Mouse (Mus musculus) testis, postnatal 10 days (tissue): ENCODE data around the gene Akr1b7.
"Not testable (repeated sequence)": the region's sequence is repeated elsewhere in the genome, so short reads cannot be mapped to it uniquely, and the experiment has no call there.

ENCODE experiments used
- DNase-seq: peaks from one replicate; pipeline ENCODE4 v3.0.0; 2021; ENCODE audit warnings: low spot score

Akr1b7 gene

GRCm38 (mm10) chr6:34412023-34412422 is at the start of gene Akr1b7:
TSS of gene Akr1b7 (plus strand) at chr6:34412334.
- peak; percentile 52 for DNase-seq

DNA sequence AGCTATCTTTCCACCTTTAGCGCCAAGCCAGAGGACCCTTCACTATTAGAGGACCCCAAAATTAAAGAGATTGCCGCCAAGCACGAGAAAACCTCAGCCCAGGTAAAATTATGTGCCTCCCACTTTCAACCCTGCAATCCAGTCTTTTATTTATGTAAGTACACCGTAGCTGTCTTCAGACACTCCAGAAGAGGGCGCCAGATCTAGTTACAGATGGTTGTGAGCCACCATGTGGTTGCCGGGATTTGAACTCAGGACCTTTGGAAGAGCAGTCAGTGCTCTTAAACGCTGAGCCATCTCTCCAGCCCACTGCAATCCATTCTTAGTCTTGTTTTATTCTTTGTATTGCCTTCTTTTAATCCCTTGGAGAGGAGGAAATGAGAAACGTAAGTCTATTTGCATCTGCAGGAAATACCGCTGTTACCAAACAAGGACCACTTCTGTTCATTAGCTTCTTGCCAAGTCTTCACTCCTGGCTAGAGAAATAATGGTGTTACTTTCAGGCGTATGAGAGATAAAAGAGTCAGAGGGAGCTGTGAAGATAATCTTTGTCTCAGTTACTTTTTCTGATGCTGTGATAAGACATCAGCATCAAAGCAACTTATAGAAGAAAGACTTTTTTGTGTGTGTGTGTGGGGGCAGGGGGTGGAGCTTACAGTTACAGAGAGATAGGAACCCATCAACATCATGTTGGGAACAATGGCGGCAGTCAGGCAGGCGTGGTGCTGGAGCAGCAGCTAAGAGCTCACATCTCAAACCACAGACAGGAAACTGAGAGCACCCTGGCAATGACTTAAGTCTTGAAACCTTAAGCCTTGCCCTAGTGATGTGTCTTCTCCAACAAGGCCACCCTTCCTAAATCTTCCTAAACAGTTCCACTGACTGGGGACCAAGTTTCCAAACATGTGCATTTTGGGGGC is 47.7 kb upstream of the Akr1b7 start:
- no peak for DNase-seq

- no peak for DNase-seq
Observed at GRCm38 (mm10) chr6:34367998-34368397, 44.1 kb upstream of the Akr1b7 start.

DNA sequence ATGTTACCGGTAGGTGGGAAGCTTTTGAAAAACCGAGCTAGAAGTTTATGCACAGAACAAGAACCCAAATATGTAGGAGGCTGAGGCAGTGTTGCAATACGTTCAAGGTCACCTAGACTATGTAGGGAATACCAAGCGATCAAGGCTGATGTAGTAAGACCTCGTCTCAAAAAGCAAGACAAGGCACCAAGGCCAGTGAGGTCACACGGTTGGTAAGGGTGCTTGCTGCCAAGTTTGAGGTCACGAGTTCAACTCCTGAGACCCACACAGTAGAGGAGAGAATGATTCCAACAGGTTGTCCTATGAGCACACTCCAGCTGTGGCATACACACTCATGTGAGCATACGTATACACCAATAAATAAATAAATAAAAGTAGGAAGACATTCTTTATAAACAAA is 42.1 kb upstream of the Akr1b7 start:
- no peak for DNase-seq

DNA sequence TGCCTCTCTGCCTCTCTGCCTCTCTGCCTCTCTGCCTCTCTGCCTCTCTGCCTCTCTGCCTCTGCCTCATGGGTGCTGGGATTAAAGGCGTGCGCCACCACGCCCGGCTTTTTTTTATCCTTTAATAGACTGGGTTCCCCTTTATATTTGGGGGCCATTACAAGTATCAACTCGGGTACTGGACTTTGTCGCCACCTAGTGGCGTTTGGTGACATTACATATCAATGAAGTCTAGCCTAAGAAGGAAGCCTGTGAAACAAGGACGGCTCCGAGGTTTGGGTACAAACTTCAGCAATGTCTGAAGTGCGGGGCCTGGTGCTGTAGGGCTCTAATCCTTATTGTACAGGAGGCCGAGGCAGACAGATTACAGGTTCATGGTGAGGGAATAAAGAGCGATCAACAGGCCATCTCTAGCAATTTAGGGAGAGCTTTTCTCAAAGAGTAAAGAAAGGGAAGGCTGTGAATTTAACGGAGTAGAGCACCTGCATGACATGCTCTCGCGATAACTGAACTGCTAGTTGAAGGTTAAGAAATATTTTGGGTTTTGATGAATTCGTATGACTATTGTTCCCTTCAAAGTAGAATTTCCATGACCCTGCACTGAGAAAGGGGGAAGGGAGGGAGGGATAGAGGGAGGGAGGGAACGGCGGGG is 40.3 kb upstream of the Akr1b7 start:
- peak; percentile 90 for DNase-seq

GRCm38 (mm10) chr6:34373841-34374240 is 38.3 kb upstream of the Akr1b7 start:
- no peak for DNase-seq

GRCm38 (mm10) chr6:34375888-34376287 is 36.2 kb upstream of the Akr1b7 start:
- DNase-seq: not testable (repeated sequence)

- peak; percentile 49 for DNase-seq
Observed at GRCm38 (mm10) chr6:34383401-34383800, 28.7 kb upstream of the Akr1b7 start.

DNA sequence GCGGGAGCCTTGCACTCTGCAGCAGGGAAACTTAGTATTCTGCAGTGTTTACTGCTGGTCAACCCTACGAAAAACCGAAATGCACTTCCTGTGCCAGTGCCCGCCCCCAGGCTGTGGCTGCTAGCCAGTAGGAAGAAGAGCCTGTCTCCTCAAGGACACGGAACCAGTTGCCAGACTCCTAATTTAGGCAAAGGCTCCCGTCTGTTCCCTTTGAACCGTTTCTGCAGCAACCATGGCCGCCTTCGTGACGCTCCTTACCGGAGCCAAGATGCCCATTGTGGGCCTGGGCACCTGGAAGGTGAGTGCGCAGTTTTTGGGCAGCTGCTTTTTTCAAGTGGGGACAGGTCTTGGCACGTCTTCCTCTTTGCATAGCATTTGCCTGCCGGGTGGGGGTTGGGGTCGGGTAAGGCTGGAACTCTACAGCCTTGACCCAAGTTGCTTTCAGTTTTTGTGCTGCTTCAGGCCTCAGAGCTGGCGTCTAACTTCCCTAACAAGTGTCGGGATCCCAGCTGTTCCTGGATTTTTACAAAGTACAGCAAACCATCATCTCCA is 27.9 kb upstream of the Akr1b7 start, which contains the start of gene Akr1b10:
Gene Akr1b10, plus strand, starts transcription at position 109 of the 552 bp plus-strand sequence.
- DNase-seq: peak; percentile 90

GRCm38 (mm10) chr6:34384701-34385370 is 27.3 kb upstream of the Akr1b7 start:
- DNase-seq: peak; percentile 87

GRCm38 (mm10) chr6:34388420-34389156 is 23.5 kb upstream of the Akr1b7 start:
- DNase-seq: no peak

DNA sequence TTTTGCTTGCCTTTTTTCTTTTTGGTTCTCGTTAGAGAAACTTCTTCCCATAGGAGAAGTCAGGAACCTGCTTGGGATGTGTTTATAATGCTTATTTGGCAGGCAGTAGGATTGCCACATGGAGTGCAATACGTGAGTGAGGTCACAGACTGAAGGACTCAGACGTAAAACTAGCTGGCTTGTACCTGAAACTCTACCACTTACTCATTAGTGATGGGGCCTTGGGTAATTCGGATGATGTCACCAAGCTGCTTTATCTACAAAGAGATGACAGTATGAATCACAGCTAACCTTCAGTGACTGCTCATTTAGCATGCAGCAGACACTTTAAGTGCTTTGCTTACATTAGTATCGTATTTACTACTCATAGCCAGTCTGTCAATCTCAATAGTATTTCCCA is 16.2 kb upstream of the Akr1b7 start:
- no peak for DNase-seq

DNA sequence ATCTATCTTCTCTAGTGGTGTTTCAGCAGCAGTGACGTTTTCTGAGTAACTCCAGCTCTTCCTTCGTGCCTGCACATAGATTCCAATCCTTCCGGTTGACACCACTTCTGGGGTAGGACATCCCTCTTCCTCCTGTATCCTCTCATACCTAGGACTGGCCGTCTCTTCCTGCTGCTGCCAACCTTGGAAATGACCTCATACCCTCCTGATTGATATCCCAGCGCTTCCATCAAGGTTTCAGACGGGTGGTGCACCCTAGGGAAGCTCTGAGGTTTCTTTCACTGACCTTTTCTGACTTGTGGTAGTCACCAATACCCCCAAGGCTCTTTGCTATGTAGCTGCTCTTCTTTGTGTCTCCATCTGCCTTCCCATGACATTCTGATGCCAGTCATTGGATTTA is 13.7 kb upstream of the Akr1b7 start:
- no peak for DNase-seq

GRCm38 (mm10) chr6:34399606-34400220 is 12.4 kb upstream of the Akr1b7 start:
- no peak for DNase-seq

- no peak for DNase-seq
Observed at GRCm38 (mm10) chr6:34400696-34401095, 11.4 kb upstream of the Akr1b7 start.

DNA sequence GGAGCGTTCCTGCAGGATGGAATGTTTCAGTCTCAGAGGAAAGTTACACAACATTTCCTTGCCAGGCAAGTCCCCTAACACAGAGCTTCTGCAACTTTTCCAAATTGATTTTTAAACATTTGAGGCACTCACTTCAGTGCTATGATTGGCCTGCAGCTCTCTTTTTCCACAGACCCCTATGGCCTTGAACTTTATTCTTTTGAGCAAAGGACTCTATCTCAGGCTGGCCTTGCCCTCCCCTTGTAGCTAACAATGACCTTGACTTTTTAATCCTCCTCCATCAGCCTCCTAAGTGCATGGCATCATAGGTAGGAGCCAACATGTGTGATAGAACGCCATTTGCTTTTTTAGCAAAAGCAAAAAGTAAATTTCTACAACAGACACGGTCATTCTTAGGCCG is 5.4 kb upstream of the Akr1b7 start:
- no peak for DNase-seq

DNA sequence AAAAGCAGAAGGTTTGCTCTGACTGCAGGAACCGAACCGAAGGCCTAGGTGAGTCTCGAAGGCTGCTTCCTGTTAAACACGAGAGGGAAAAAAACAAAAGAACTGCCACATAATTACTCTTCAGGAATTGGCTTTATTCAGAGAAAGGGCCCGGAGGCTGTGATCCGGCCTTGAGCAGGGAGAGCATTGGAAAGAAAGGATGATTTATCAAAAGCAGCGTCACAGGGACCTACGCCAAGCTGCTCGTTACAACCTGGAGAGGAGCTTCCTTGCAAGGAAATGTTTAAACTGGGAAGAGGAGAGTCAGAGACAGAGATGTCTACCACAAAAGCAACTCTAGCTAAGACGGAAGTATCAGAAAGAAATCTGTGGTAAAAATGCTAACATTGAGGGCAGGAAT is 4.7 kb upstream of the Akr1b7 start:
- no peak for DNase-seq

- DNase-seq: no peak
Observed at GRCm38 (mm10) chr6:34412688-34413087, 554 bp downstream of the Akr1b7 start.

DNA sequence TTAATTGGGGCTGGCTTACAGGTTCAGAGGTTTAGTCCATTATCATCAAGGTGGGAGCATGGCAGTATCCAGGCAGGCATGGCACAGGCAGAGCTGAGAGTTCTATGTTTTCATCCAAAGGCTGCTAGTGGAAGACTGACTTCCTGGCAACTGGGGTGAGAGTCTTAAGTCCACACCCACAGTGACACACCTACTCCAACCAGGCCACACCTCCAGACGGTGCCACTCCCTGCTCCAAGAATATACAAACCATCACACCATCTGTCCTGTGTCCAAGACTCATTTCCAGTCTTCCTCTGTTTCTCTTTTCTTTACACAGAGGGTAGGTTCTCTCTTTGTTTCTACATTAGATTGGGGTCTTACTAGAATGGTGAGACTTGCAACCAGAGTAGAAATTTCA is 1.3 kb downstream of the Akr1b7 start:
- DNase-seq: not testable (repeated sequence)

- DNase-seq: no peak
Observed at GRCm38 (mm10) chr6:34416521-34416920, 4.4 kb downstream of the Akr1b7 start.

GRCm38 (mm10) chr6:34419071-34419470 is 6.9 kb downstream of the Akr1b7 start:
- no peak for DNase-seq
